Mouse (Mus musculus) testis, postnatal 14 days (tissue): ENCODE results near the gene Olfr1243.
"Not testable (repeated sequence)": the region's sequence is repeated elsewhere in the genome, so short reads cannot be mapped to it uniquely, and the experiment has no call there.

Source experiments
- DNase-seq: peaks from one replicate; pipeline ENCODE4 v3.0.0; 2021; ENCODE audit warnings: low spot score

The Olfr1243 gene

GRCm38 (mm10) chr2:89531387-89531786 lies at the start of gene Olfr1243:
Olfr1243 (minus strand) TSS chr2:89531487.
- DNase-seq, result no peak

GRCm38 (mm10) chr2:89578347-89578746 lies 47.1 kb upstream of the Olfr1243 start, which contains the start of gene Olfr1245:
Olfr1245 (minus strand) TSS chr2:89578447.
- no peak for DNase-seq

- DNase-seq, result not testable (repeated sequence)
These were observed 31.4 kb upstream of the Olfr1243 start for GRCm38 (mm10) chr2:89562706-89563105.

- DNase-seq, result no peak
These were observed 13.2 kb upstream of the Olfr1243 start for GRCm38 (mm10) chr2:89544516-89544915.

- no peak for DNase-seq
These were observed 8.6 kb upstream of the Olfr1243 start for GRCm38 (mm10) chr2:89539923-89540322.

- no peak for DNase-seq
These were observed 33.1 kb downstream of the Olfr1243 start, which contains the start of gene Olfr1242 for GRCm38 (mm10) chr2:89498235-89498634. Olfr1242 (minus strand) TSS chr2:89498335.

GRCm38 (mm10) chr2:89487026-89487425 lies 44.3 kb downstream of the Olfr1243 start, which contains the start of gene Olfr1241:
Olfr1241 (minus strand) TSS chr2:89487126.
- DNase-seq, result no peak
